Mouse (Mus musculus): ENCODE data around the gene Dmrtb1. TPM values are rescaled to one million over a fixed set of nuclear protein-coding genes. Genes with fewer than 3 reads are reported as not detected.

Gene Dmrtb1
- total RNA-seq (2021): not detected

GRCm38 (mm10) chr4:107684130-107684529 lies at the start of gene Dmrtb1:
Dmrtb1 (minus strand) TSS chr4:107684230.
- DNase-seq: no peak

- DNase-seq: no peak
These were observed 49.6 kb upstream of the Dmrtb1 start for GRCm38 (mm10) chr4:107733603-107734002.

- no peak for DNase-seq
These were observed 48.6 kb upstream of the Dmrtb1 start for GRCm38 (mm10) chr4:107732624-107733023.

- no peak for DNase-seq
These were observed 48.2 kb upstream of the Dmrtb1 start for GRCm38 (mm10) chr4:107732182-107732581.

GRCm38 (mm10) chr4:107731088-107731465 lies 47.0 kb upstream of the Dmrtb1 start:
- no peak for DNase-seq

GRCm38 (mm10) chr4:107730391-107731087 lies 46.5 kb upstream of the Dmrtb1 start:
- DNase-seq: no peak

GRCm38 (mm10) chr4:107725432-107725831 lies 41.4 kb upstream of the Dmrtb1 start:
- DNase-seq: no peak

GRCm38 (mm10) chr4:107720043-107720830 lies 36.2 kb upstream of the Dmrtb1 start:
- no peak for DNase-seq

GRCm38 (mm10) chr4:107719161-107719560 lies 35.1 kb upstream of the Dmrtb1 start:
- no peak for DNase-seq

GRCm38 (mm10) chr4:107718720-107719119 lies 34.7 kb upstream of the Dmrtb1 start:
- no peak for DNase-seq

- DNase-seq: no peak
These were observed 33.8 kb upstream of the Dmrtb1 start for GRCm38 (mm10) chr4:107717718-107718313.

GRCm38 (mm10) chr4:107716754-107717299 lies 32.8 kb upstream of the Dmrtb1 start:
- no peak for DNase-seq

- no peak for DNase-seq
These were observed 22.9 kb upstream of the Dmrtb1 start for GRCm38 (mm10) chr4:107706884-107707283.

GRCm38 (mm10) chr4:107704185-107704584 lies 20.2 kb upstream of the Dmrtb1 start:
- no peak for DNase-seq

- DNase-seq: no peak
These were observed 17.6 kb upstream of the Dmrtb1 start for GRCm38 (mm10) chr4:107701679-107702078.

- DNase-seq: peak; percentile 48
These were observed 17.1 kb upstream of the Dmrtb1 start for GRCm38 (mm10) chr4:107701116-107701515.

- DNase-seq: no peak
These were observed 15.2 kb upstream of the Dmrtb1 start for GRCm38 (mm10) chr4:107699271-107699670.

- DNase-seq: no peak
These were observed 9.8 kb upstream of the Dmrtb1 start for GRCm38 (mm10) chr4:107693816-107694215.

GRCm38 (mm10) chr4:107688213-107688612 lies 4.2 kb upstream of the Dmrtb1 start:
- DNase-seq: no peak

- no peak for DNase-seq
These were observed 3.1 kb upstream of the Dmrtb1 start for GRCm38 (mm10) chr4:107687127-107687526.

- no peak for DNase-seq
These were observed 849 bp downstream of the Dmrtb1 start for GRCm38 (mm10) chr4:107683006-107683756.

- DNase-seq: no peak
These were observed 2.8 kb downstream of the Dmrtb1 start for GRCm38 (mm10) chr4:107681099-107681849.
